Mouse (Mus musculus): ENCODE data around the gene Crhbp.
A peak's percentile ranks its signal among the peaks of the same experiment; 100 is the strongest.

Gene Crhbp

DNA sequence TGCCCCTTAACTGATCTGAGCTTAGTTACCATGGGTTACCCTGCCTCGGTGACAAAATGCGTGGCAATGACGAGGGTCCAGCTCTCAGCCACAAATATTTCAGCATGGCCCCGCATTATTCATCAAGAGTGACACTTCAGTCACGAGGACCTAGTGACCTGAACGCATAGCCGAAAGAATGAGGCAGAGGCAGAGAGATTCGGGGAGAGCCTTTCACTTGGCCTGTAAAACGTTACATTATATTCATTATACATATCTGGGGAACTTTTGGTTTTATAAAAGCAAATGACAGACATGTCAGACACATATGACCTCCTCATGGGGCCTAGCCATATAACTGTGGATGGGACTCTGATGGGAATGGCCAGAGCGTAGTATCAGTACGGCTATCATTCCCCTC is at the start of gene Crhbp:
TSS of gene Crhbp (minus strand) at position 101 of the 400 bp plus-strand sequence.
- DNase-seq = no peak

DNA sequence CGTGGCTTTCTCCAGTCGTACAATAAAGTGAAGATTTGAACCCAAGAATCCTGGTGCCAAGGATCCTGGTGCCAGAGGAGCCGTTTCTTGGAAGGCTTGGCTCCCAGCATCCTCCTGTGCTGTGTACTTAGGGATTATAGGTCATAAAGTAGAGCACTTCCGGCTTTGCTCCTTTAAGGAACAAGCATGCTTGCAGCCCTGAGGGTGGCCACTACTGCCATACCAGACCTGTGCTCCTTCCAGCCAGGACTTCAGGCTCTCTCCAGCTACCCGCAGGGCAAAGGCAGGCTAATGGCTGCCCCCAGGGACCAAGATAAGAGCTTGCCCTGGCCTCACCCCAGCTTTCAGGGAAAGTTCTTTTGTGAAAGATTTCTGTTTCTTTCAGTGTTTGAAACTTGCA is 48.6 kb upstream of the Crhbp start:
- DNase-seq = peak in 1 of 2 experiments; percentile 15

DNA sequence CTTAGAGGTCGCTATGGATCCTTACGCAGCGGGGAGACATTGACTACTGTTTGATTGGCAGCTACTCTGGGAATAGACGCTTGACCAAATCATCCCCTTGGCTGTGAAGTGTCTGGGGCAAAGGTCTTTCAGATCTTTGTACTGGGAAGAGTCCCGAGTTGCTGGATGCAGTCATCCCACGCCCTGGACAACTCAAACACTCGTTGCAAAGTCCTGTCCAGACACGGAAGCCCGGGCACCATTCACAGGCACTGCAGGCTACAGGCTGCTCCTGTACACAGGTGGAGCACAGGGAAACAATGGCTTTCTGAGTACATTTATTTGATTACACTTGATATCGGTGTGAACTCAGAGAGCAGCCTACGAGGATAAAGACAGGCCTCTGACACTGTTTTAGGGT is 46.6 kb upstream of the Crhbp start:
- no peak for DNase-seq

DNA sequence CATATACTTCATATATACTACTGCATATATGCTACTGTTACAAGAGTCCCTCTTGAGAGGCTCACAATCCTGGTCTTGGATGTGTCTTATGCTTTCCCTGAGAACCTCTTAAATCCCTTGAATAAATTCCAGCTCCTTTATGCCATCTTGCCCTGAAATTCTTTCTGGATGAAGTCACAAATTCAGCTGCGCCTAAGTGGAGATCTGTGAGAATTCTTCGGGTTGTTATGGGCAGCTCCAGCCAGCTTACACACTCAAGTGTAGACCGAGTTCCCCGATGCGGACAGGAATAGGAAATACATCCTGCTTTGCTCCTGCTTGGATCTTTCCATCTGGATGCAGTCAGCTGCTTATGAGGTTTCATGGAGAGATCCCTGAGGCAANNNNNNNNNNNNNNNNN is 39.9 kb upstream of the Crhbp start:
- peak in 1 of 2 experiments; percentile 27 for DNase-seq

DNA sequence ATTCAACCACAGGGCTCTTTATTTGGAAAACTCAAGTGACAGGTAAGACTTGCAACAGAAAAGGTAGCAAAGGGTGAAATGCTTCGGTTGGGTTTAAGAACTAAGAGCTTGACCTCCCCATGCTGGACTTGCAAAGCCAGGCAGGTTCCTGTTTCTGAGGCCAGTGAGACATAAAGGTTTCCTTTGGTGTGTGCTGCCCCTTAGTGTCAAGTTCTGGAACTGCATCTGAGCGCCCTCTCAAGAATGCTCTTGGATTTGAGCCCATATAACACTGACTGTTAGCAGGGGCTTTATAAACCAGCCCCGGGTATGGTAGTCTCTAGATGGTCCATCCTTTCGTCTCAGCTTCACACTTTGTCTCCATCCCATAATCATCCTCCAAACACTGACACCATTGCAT is 36.7 kb upstream of the Crhbp start:
- DNase-seq = peak; percentile 89 to 91

DNA sequence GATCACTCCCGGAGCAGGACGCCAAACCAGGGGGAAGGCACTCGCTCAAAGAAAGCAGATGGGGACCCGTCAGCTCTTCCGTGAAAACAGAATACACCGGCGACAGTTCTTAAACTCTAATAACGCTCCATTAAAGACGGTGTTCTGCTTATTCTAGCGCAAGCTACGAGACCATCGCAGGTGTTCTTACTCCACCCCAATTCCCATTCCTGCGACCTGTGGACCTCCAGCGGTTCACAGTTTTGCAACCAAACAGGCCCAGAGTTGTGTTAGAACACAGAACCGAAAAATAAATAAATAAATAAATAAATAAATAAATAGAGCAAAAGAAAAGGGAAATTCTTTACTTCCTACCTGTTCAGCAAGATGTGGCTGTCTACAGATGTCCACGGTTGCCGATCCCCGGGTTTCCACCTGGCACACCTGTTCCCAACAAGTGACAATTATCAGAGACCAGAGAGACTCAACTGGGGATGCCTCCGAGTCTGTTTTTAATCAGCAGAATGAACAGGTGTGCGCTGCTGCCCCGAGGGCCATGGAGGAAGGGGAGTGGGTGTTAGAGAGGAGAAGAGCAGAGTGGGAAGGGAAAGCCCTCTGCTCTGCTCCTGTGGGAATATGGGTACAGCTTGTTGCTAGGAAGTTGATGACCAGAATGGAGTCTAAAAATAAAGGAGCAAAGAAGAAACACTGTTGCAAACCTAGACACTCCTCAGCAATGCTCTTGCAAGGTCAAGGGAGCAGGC is 34.1 kb upstream of the Crhbp start, which contains the start of gene S100z:
TSS of gene S100z (minus strand) at position 51 of the 743 bp plus-strand sequence.
- no peak for DNase-seq

DNA sequence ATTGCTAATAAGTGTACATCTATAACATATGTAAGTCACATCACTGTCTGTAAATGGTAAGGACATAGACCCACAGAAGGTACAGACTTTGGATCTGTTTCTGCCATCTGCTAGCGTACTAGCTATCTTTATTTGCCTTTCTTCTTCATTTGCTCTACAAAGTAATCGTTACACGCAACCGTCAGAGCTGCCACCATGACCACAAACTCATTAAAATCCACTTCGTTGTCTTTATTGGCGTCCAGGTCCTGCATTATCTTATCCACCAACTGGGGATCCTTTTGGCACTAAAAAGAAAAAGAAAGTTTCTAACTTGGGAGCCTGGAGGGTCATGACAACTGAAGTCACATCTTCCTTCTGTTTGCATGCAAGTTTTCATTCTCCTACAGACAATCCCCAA is 32.4 kb upstream of the Crhbp start:
- no peak for DNase-seq

DNA sequence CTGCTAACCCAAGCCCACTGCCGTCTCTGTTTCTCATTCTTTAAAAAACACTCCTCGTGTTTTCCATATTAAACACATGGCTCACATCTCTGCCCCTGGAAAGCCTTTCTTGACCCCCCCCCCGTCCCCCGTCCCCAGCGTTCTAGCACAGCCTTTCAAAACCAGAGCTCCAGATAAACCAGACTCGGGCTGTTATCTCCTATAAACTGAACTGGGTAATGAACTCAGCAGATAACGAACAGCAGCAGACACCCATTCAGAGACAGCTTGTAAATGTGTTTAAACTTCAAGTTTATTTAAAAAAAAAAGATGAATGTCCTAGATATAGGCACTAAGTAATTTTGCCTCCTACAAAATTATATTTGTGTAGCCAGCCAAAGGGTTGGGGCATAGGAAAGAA is 30.4 kb upstream of the Crhbp start:
- DNase-seq = no peak

DNA sequence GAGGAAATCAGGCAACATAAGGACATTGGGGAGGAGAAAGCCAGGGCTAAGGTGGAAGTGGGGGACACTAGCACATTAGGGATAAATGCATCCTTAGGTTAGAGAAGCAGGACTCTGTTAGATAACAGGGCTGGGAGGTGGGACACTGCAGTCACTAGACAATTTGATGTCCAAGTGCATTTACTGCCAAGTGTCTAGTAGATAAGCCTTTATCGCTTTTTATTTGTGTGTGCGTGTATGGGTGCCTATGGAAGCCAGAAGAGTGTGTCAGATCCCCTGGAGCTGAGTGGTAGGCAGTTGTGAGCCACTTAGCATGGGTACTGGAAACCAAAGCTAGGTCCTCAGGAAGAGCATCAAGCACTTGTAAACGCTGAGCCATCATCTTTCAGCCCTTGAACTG is 29.6 kb upstream of the Crhbp start:
- DNase-seq = no peak

DNA sequence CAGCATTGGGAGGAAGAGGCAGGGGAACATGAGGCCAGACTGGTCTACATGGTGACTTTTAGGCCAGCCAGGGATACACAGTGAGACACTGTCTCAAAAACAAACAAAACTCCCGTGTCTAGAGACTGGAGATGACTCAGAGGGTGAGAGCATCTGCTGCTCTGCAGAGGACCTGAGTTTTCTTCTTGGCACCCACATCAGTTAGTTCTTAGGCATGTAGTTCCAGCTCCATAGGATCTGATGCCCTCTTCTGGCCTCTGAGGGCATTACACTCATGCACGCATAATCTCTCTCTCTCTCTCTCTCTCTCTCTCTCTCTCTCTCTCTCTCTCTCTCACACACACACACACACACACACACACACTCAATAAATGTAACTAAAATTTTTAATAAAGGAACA is 26.2 kb upstream of the Crhbp start:
- DNase-seq = peak; percentile 55 to 60

DNA sequence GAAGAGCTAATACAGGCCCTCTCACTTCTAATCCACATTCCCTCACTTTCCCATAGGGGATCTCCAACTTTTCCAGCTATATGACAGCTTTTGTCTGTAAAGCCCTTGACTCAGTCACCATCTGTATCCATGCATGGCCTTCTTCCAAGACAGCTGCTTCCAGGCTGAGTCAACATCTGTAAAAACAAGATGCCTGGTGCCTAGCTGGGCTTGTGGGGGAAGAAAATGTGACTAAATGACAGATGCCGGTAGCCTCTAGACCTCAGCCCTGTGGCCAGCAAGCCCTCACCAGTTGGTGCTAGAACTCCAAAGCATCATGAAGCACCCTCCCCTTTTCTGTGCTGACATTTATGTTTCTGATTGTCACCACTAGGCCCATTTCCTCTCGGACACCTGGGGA is 6.8 kb upstream of the Crhbp start:
- DNase-seq = no peak

DNA sequence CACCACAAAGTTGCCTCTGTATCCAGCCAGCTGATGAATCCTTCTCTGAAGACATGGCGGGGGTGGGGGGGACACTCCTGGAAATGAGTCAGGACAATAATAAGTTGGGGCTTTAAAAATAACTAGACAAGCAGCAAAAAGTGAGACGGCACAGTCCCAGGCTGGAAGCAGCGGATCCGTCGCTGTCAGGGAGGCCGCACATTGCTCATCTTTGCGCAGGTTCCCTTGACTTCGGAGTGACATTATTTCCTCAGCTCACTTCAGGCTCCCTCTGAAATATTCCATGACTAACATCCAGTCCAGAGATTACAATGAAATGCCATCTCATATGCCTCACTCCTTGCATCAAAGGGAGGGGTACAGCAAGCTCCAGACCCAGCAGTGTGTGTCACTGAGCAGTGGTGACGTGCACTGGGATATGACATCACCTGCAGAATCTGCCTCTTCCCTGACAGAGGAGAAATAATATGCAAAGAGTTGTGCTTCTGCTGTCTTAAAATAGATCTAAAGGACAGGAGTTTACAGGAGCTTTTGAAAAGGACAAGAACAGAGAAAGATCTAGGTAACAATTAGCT is 6.0 kb upstream of the Crhbp start:
- DNase-seq = no peak

DNA sequence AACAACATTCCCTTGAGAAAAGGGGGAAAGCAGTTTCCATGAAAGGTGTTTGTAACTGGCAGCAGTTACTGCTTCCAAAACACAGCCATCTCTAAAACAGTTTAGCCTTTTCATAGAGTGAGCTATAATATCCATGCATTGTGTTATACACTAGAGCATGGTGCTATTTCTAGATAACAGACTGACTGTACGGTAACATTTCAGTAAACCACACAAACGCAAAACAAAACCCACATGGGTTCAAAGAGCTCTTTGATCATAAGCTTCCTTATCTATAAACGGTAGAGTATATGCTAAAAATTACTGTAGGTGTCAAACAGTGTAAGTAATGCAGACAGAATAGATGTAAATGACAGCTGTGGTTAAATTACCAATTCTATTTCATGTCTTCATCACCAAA is 5.0 kb upstream of the Crhbp start:
- no peak for DNase-seq

DNA sequence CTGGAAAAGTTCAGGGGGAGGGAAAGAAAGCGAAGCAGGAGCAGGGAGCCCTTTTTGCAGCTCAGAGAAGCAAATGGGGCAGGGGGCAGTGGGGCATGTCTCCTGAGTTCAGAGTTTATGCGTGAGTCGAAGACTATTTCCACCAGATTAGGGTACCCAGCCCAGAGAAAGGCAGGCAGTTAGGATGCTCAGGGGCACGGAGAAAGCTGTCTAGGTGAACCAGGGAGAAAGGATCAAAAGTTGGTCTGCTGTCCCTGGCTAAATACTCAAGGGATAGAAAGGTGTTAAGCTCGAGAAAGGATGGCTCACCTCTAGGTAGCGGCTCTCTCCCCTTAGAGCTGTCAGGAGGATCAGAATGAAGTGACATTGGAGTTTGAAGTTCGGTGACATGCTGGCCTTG is 433 bp downstream of the Crhbp start:
- DNase-seq = no peak

DNA sequence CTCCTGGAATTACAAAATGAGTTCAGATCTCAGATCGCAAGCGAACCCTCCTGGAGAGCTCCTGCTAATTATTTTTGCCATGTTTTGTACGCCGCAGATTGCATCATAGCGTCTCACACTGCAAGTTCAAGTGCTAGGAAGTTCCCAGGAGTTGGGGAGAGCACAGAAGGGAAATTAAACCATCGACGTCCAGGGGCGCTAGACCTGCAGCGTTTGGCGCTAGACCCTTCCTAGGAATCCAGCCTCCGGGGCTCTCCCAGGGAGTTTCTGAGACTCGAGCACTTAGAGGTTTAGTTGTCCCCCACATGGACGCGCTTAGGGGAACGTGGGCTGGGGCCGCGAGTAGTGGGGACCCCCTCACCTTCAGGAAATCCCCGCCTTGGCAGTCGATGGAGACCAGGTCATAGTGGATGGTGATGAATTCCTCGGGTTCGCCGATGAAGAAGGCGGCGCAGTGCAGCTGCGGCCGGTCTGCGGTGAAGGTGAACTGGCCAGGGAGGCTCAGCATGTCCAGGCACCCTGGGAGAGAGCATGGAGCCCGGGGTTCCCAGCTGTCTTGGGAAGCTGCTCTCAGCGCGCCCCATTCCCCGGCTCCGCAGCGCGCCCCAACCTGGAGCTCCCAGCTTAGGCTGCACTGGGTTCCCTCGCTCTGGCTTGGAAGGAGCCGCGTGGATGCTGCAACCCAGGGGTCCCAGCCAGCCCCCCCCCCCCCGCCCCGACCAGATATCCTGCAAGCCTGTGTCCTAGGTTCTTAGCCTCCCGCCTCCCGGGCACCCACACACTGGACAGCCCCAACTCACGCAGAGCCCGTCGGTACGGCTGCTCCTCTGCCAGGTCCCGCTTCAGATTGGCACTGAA is 1.1 kb downstream of the Crhbp start:
- peak; percentile 50 to 68 for DNase-seq

DNA sequence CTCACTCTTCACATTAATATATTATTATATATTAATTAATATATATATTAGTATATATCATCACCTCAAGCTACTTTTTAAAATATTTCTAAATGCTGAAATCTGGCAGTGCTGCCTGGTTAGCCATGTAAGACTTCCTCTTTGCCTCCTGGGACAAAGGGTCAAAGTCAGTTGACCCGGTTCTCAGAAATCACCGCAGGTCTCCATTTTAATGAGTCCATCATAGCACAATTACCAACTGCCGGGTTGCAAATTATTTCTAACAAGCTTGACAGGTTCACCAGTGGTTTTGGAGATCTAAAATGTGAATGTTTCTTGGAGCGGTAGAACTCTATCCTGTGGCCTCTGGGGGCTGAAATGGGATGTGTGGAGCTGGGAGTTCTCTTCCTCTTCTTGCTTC is 1.8 kb downstream of the Crhbp start:
- DNase-seq = no peak

DNA sequence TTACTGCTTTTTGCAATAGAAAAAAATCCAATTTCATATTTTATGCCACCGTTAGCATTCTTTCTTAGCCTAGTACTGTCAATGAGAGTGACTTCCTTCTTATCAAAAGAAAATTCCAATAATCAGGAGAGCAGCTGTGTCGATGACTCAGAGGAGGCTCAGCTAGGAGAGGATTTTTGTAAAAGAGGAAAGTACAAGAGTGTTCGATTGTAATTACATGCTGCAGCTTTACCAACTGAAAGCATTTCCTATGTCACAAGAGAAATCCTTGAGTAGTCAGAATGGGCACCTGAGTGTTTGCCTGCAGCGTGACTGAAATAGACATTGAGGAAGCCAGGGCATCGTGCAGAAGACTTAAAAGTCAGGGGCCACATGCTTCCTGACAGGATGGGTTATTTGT is 5.2 kb downstream of the Crhbp start:
- no peak for DNase-seq

DNA sequence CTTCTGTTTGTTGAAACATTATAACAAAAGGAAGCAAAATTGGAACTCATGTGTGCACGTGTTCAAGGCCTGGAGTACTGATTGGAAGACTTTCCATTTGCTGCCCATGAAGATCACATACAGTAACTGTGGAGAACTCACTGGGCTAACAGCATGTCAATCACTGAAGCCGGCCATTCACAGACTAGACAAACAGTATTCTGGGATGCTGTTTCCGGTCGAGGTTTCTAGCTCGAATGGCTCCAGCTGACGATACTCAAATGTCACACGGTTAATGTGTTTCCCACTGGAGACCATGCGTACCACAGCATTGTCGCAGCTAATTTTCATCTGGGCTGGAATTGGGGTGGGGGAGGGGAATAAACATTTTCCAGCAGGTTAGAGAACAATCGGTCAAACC is 13.0 kb downstream of the Crhbp start:
- peak; percentile 20 to 49 for DNase-seq

DNA sequence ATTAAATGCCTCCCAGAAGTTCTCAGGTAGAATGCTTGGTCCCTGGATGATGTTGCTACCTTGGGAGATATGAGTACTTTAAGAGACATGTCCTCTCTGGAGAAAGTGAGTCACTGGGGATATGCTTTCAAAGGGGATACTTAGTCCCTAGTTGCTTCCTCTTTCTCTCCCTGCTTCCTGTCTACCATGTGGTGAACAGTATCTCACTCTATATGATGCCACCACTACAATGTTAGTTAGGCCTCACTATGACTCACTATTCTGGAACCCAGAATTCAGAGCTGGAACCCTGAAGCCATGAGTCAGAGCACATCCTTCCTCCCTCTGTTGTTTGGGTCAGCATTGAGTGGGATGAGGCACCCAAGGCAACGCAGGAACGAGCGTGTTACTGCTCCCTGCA is 17.2 kb downstream of the Crhbp start:
- no peak for DNase-seq

DNA sequence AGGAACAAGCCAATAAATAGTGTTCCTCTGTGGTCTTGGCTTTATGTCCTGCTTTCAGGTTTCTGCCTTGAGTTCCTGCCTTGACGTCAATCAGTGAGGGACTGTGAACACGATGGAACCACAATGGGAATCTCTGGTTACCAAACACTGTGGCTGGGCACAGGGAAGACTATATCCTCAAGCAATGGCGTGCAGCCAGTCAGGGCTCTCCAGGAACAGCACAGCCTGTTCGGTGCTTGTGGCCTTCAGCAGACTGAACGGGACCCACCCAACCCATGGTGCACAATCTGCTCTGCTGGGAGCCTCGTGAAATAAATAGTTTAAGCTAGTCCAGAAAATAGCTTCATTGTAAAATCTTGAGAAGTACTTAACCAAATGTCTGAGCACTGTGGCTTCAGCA is 18.3 kb downstream of the Crhbp start:
- no peak for DNase-seq

DNA sequence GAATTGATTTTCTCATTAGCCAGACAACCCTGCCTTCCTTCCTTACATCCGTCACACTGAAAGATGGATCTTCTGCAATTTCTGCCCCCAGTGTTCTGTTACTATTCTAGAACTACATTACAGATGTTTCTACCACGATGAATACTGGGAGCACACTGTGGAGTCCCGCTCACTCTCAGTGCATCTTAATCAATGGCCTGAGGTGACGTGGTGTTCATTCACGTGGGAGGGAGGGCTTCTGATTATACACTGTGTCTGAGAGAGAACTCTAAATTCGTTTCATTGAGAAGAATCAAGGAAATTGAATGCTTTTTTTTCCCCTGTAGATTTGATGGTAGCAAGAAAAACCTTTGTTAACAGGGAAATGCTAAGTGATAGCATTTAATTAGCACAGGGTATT is 19.2 kb downstream of the Crhbp start:
- no peak for DNase-seq

DNA sequence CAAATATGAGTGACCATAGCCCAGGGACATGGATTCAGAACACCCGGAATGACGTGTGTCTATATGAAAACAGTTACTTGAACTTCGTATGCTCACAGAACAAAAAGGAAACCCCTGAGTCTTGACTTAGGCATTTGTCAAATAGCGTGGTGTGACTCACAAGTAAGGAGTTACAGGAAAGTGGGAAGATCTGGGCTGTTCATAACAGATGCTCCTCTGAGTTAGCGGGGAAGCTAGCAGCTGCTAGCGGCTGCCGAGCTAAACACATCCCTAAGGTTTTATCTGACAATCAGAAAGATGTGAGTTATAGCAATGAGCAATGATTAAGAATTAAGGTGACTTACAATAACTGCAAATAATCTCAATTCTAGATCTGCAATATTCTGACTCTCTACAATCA is 19.8 kb downstream of the Crhbp start:
- DNase-seq = peak in 1 of 2 experiments; percentile 11

DNA sequence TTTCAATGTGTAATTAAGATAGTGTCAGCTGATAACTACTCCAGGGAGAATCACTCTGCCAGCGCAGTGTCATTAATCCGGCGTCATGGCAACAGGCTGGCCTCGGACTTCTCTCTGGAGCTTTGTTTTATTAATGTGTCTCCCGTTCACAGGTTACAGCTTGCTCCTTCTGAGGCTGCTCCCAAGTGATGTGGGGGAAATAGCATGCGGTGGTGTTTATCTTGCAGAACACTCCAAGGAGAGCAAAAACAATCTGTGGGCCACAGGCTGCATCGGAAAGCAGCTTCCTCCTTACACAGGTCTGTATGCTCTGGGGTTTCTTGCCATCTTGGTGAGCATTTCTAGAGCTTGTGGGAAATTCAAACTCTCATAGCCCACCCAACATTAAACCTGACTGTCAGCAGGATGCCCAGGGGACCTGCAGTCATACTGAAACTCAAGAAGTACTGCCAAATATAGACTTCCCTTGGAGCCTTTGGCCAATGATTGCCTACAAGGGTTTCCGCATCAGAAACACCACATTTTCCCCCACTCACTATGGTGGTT is 25.4 kb downstream of the Crhbp start:
- DNase-seq = peak; percentile 8 to 14

Measured in kidney, postnatal 4 days (tissue).